ENCODE assay signal across 18 mouse cellular contexts in genomic region chr2:117386036-117386590, GRCm38 (mm10). TPM values are rescaled to one million over a fixed set of nuclear protein-coding genes. Genes with fewer than 3 reads are reported as not detected.
DNase-seq lines count a peak whose midpoint lies in the region; ATAC-seq and TF ChIP-seq lines count a peak whose summit lies in the region.
"Had no signal": no experiment of that assay in that cellular context is flagged by ENCODE, and none has a peak within 500 bp of the region (broad histone marks: within the 10 kb centered on the region; RNA-seq: fewer than 3 reads in every experiment).

No protein-coding gene starts in this region.

- no peak for ATAC-seq in heart, postnatal 0 days (ENCODE audit: insufficient read depth, low read depth)
- no peak for ATAC-seq in midbrain, embryonic 11.5 days (ENCODE audit: low FRiP score)
- ATAC-seq in intestine, postnatal 0 days, result no peak
- ATAC-seq: CD4-positive, CD25-positive, alpha-beta regulatory T cell, adult 4 months; forebrain, embryonic 13.5 days; hindbrain, embryonic 16.5 days had no signal

- DNase-seq in heart, postnatal 0 days (ENCODE audit: low spot score), result peak; percentile 16
- no peak for DNase-seq in heart, postnatal 4 days
- peak; percentile 70 to 79 for DNase-seq in frontal cortex, adult 2 months (ENCODE audit: extremely low spot score in 1 of 2, low spot score in 1 of 2)
- peak; percentile 8 to 20 for DNase-seq in layer of hippocampus, postnatal 10 days (ENCODE audit: low spot score in 2 of 2)
- DNase-seq in midbrain, embryonic 11.5 days (ENCODE audit: low spot score, missing footprints), result no peak
- DNase-seq: adrenal gland, postnatal 25 days; cerebellum, adult 9-11 months; gastrocnemius, adult 2 months; kidney, adult 2 months; kidney, postnatal 36 days; lung, postnatal 14 days had no signal

- no peaks in the 10 kb centered on the region for H3K9me3 ChIP-seq in heart, postnatal 0 days (replicated peaks; ENCODE audit: control insufficient read depth, low read length)
- no peaks in the 10 kb centered on the region for H3K9me3 ChIP-seq in midbrain, embryonic 11.5 days (ENCODE audit: control insufficient read depth, low read length)
- H3K9me3 ChIP-seq in intestine, postnatal 0 days (ENCODE audit: control insufficient read depth), result no peaks in the 10 kb centered on the region
- H3K9me3 ChIP-seq: forebrain, embryonic 13.5 days; limb, embryonic 13.5 days had no signal

- no peak overlapping the region for H3K9ac ChIP-seq in heart, postnatal 0 days (replicated peaks; ENCODE audit: low read depth, low read length)
- no peak overlapping the region for H3K9ac ChIP-seq in midbrain, embryonic 11.5 days (ENCODE audit: low read length)
- no peak overlapping the region for H3K9ac ChIP-seq in intestine, postnatal 0 days (ENCODE audit: low read depth, low read length)
- H3K9ac ChIP-seq: forebrain, embryonic 13.5 days; limb, embryonic 13.5 days had no signal

- 15% methylated on average over 7 of the region's 7 CpGs for WGBS in heart, postnatal 0 days
- WGBS in olfactory bulb, adult 2 months, result 28% methylated on average over 7 of the region's 7 CpGs
- 87% methylated on average over 7 of the region's 7 CpGs for WGBS in midbrain, embryonic 11.5 days
- 69% methylated on average over 7 of the region's 7 CpGs for WGBS in intestine, postnatal 0 days

- no peak overlapping the region for H3K4me3 ChIP-seq in heart, postnatal 0 days (ENCODE audit: low read depth, low read length)
- no peak overlapping the region for H3K4me3 ChIP-seq in olfactory bulb, adult 2 months (ENCODE audit: insufficient read depth, low read depth, low read length)
- H3K4me3 ChIP-seq in midbrain, embryonic 11.5 days (ENCODE audit: low read depth, low read length), result no peak overlapping the region
- H3K4me3 ChIP-seq in intestine, postnatal 0 days (ENCODE audit: low read depth, low read length), result no peak overlapping the region
- H3K4me3 ChIP-seq: forebrain, embryonic 13.5 days; gastrocnemius, adult 2 months; limb, embryonic 13.5 days had no signal

- TF ChIP-seq POLR2A in olfactory bulb, adult 2 months (IDR thresholded peaks at IDR 0.05; ENCODE audit: insufficient read depth, low read depth, low read length), result no peak

- no peak overlapping the region for H3K27ac ChIP-seq in heart, postnatal 0 days (ENCODE audit: low read depth)
- peak overlapping the region; percentile 87 for H3K27ac ChIP-seq in olfactory bulb, adult 2 months (ENCODE audit: insufficient read depth, low read depth, low read length)
- H3K27ac ChIP-seq in midbrain, embryonic 11.5 days (ENCODE audit: low read depth, low read length), result no peak overlapping the region
- no peak overlapping the region for H3K27ac ChIP-seq in intestine, postnatal 0 days (ENCODE audit: low read depth, low read length)
- H3K27ac ChIP-seq: forebrain, embryonic 13.5 days; gastrocnemius, adult 2 months; limb, embryonic 13.5 days had no signal

- no peaks in the 10 kb centered on the region for H3K27me3 ChIP-seq in heart, postnatal 0 days (ENCODE audit: control insufficient read depth, insufficient read depth, low read length)
- no peaks in the 10 kb centered on the region for H3K27me3 ChIP-seq in midbrain, embryonic 11.5 days (ENCODE audit: control insufficient read depth, insufficient read depth, low read length)
- H3K27me3 ChIP-seq in intestine, postnatal 0 days (replicated peaks; ENCODE audit: control insufficient read depth, insufficient read depth, low read length), result no peaks in the 10 kb centered on the region
- H3K27me3 ChIP-seq: forebrain, embryonic 13.5 days; limb, embryonic 13.5 days had no signal

- H3K36me3 ChIP-seq in heart, postnatal 0 days (replicated peaks; ENCODE audit: control insufficient read depth, insufficient read depth, low read length), result no peaks in the 10 kb centered on the region
- H3K36me3 ChIP-seq in midbrain, embryonic 11.5 days (ENCODE audit: control insufficient read depth, insufficient read depth, low read length), result no peaks in the 10 kb centered on the region
- no peaks in the 10 kb centered on the region for H3K36me3 ChIP-seq in intestine, postnatal 0 days (ENCODE audit: control insufficient read depth, insufficient read depth)
- H3K36me3 ChIP-seq: limb, embryonic 13.5 days had no signal

- H3K4me2 ChIP-seq in heart, postnatal 0 days (ENCODE audit: low read depth, low read length), result peak overlapping the region; percentile 22; the same call in 1 of the 2 replicates
- H3K4me2 ChIP-seq in midbrain, embryonic 11.5 days, result no peak overlapping the region
- no peak overlapping the region for H3K4me2 ChIP-seq in intestine, postnatal 0 days (replicated peaks; ENCODE audit: low read depth)
- H3K4me2 ChIP-seq: forebrain, embryonic 13.5 days; limb, embryonic 13.5 days had no signal

- no peak for TF ChIP-seq CTCF in heart, postnatal 0 days (IDR thresholded peaks at IDR 0.05; ENCODE audit: low read depth)
- no peak for TF ChIP-seq CTCF in olfactory bulb, adult 2 months (IDR thresholded peaks at IDR 0.05; ENCODE audit: insufficient read depth, low read depth, low read length)
- TF ChIP-seq CTCF in intestine, postnatal 0 days (IDR thresholded peaks at IDR 0.05; ENCODE audit: low read depth), result no peak

- H3K4me1 ChIP-seq in heart, postnatal 0 days (ENCODE audit: control insufficient read depth, insufficient read depth), result peaks cover 22% of the 10 kb centered on the region; the same call in 1 of the 2 replicates
- H3K4me1 ChIP-seq in olfactory bulb, adult 2 months (ENCODE audit: control insufficient read depth, insufficient read depth, low read length), result peaks cover 20% of the 10 kb centered on the region
- no peaks in the 10 kb centered on the region for H3K4me1 ChIP-seq in midbrain, embryonic 11.5 days (ENCODE audit: control insufficient read depth, insufficient read depth, low read length)
- no peaks in the 10 kb centered on the region for H3K4me1 ChIP-seq in intestine, postnatal 0 days (replicated peaks; ENCODE audit: control insufficient read depth, insufficient read depth, low read length)

- no peak for TF ChIP-seq EP300 in heart, postnatal 0 days (IDR thresholded peaks at IDR 0.05; ENCODE audit: low read depth)

RNA-seq across cellular contexts. Expression of gene Rasgrp1, which starts 43.3 kb away (rescaled TPM):
- 2.7 TPM in 1 of 2 replicates, not detected in the other for total RNA-seq in heart, postnatal 0 days (2014; rRNA removed; ENCODE audit: low replicate concordance)
- 0.07 and 0.12 TPM in 2 replicates for polyA plus RNA-seq in heart, postnatal 0 days (2015; fragmentation: Nextera tagmentation; extraction: Ambion mirVana)
- under 1 TPM; 0.25 to 0.43 TPM for total RNA-seq in heart, postnatal 4 days (2021)
- polyA plus RNA-seq in frontal cortex, adult 2 months (2012; rRNA removed), result 191 and 194 TPM in 2 replicates
- total RNA-seq in layer of hippocampus, postnatal 10 days (2021), result 100 to 1,000 TPM; 238 to 268 TPM
- 241 and 242 TPM in 2 replicates for polyA plus RNA-seq in olfactory bulb, adult 2 months (2012; ENCODE audit: insufficient read depth, insufficient read length, low replicate concordance, missing spikeins)
- polyA plus RNA-seq in midbrain, embryonic 11.5 days (2014; fragmentation: Nextera tagmentation; extraction: Ambion mirVana), result 1.0 and 1.2 TPM in 2 replicates
- 0.31 and 0.46 TPM in 2 replicates for polyA plus RNA-seq in intestine, postnatal 0 days (2015; fragmentation: Nextera tagmentation; extraction: Ambion mirVana)
- total RNA-seq: MEL had no signal

Comparison
In these comparisons a context has a peak if more than half of its experiments do, and no peak if none do; other contexts are left out.
1. DNase-seq: peak in heart, postnatal 0 days (single experiment), frontal cortex, adult 2 months (2 of 2) and layer of hippocampus, postnatal 10 days (2 of 2); none in heart, postnatal 4 days (single experiment) and midbrain, embryonic 11.5 days (single experiment).
2. RNA of gene Rasgrp1, which starts 43.3 kb away (polyA plus RNA-seq): 241 to 242 TPM in olfactory bulb, adult 2 months and 191 to 194 TPM in frontal cortex, adult 2 months; 1.0 to 1.2 TPM in midbrain, embryonic 11.5 days, 0.31 to 0.46 TPM in intestine, postnatal 0 days and 0.07 to 0.12 TPM in heart, postnatal 0 days; every median in the first group is over 10 times any median in the second.